Mouse (Mus musculus) ovary, postnatal 14 days (tissue): ENCODE data around the gene Col4a1.

Experiments
- DNase-seq: peaks from one replicate; pipeline ENCODE4 v3.0.0; 2022; ENCODE audit warnings: low spot score

Col4a1 gene

GRCm38 (mm10) chr8:11179869-11180268, 132.8 kb downstream of the Col4a1 start:
- DNase-seq, result no peak

- DNase-seq, result no peak
These were observed 136.2 kb downstream of the Col4a1 start for GRCm38 (mm10) chr8:11176393-11176792.

GRCm38 (mm10) chr8:11173284-11174191, 139.1 kb downstream of the Col4a1 start:
- no peak for DNase-seq

GRCm38 (mm10) chr8:11171526-11171925, 141.1 kb downstream of the Col4a1 start:
- no peak for DNase-seq

DNA sequence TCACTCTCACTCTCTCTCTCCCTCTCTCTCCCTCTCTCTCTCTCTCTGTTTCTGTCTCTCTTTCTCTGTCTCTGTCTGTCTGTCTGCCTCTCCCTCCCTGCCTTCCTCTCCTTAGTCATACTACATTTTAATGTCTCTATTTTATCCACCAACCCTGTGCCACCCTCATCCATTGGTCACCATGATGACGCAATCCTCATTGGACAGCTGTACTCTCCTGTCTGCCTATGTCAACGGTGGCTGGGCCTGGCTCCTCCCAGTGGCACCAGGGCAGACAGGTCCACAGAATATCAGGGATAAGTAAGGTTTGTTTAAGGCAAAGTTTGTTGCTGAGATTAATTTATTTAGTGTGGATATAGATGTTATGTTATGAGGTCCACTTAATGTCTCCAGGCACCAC, 143.2 kb downstream of the Col4a1 start:
- DNase-seq, result no peak

DNA sequence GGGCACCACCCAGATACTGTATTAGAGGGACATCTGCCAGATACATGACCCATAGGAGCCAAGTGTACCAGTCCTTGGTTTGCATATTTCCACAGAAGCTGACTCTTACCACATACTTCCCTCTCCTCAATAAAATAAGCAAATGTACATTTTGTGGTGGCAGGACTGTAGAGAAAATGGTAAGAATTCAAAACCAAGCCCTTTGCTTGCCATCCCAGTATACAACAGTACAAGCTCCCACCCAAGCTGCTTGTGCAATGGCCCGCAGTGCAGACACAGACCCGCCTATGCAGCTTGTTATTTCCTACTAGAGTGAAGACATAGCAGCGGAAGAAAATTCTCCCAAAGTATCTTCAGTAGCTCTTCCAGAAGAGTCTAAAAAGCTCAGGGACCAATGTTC, 143.8 kb downstream of the Col4a1 start:
- DNase-seq, result no peak

- DNase-seq, result no peak
These were observed 144.7 kb downstream of the Col4a1 start for GRCm38 (mm10) chr8:11167955-11168354.

- DNase-seq, result no peak
These were observed 147.0 kb downstream of the Col4a1 start for GRCm38 (mm10) chr8:11165592-11165991.

GRCm38 (mm10) chr8:11156319-11156692, 156.3 kb downstream of the Col4a1 start:
- no peak for DNase-seq

DNA sequence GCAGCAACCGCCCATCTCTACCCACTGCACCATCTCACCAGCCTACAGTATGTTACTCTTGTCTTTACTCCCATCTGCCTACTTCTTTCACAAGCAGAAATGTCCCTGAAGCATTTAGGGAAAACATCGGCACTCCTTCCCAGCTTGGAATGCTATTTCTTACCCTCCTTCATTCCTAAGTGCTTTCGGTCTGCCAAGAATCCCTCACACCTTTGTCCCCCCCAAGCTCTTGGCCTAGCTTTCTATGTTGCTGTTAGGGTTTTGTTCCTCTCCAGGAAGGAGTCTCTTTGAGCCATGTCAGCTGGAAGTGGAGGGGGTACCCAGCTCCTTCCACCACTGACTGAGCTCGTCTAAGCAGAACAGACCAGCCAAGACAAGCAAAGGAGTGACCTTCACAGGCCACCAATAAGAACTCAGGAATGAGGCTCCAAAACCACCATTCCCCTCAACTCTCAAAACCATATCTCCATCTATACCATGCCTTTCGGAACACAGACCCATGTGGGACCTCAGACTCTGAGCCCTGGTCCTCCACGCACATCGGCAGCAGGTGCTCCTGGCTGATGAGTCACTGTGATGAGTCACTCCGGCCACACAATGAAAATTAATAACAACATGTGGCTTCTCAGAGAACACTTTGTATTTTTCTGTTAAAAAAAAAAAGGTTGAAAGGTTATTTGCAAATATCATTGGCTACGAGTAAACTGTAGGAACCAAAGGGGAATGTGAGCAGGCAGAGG, 156.9 kb downstream of the Col4a1 start:
- DNase-seq, result no peak

DNA sequence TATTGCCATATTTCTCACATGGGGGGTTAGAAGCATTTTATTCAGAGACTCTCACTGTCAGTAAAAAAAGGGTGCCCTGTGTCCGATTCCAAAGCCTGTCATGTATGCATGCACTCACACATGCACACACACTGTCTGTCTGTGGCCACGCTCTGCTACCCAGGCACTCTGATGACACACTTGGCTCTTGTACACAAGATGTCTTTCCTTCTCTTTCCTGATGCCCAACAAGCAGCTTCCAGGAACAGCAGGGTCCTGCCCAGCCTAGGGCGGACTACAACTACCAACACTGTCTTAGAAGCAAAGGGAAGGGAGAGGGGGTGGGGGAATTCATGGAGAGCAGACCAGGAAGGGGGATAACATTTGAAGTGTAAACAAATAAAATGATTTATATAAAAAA, 162.4 kb downstream of the Col4a1 start:
- DNase-seq, result no peak

GRCm38 (mm10) chr8:11149201-11149810, 163.3 kb downstream of the Col4a1 start:
- no peak for DNase-seq

DNA sequence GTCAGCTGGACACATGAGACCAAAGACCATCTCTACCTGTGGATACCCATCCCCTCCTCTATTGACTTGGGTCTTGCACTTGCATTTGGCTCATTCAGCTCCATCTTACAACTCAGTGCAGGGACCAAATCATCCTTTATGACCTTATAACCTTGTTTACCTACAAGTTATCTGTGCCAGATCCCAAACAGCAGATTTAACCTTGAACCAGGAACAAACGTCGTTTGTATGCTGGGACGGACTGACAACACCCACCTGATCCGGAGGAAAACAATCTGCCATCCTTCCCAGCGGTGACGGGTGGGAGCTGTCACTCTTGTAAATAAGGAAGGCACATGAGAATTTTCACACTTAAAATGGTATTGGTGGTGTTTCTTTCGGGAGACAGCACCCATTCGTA, 163.8 kb downstream of the Col4a1 start:
- no peak for DNase-seq
